Mouse (Mus musculus): ENCODE measurements around the gene Plxna4. TPM values are rescaled to one million over a fixed set of nuclear protein-coding genes. Genes with fewer than 3 reads are reported as not detected.

Plxna4 gene
- total RNA-seq, 1 experiment, result 0.98 TPM

DNA sequence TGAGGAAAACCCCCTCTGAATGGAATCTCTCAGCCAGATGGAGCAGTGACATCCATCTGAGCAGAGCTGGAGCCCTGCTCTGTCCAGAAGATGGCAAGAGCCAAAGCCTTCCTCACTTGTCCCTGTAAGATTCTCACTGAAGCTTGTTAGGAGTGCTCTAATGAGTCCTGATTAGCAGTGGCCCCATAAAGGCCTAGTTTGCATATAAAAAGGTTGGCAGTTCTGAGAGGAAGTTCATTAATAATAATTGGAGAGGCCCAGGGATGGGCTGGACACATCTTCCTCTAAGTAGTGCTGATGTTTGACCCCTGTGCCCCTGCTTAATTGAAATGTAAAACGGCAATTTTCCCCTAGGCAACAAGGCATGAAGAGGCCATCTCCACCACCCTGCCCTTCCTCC is 361.4 kb downstream of the Plxna4 start:
- Histone ChIP-seq H3K9ac (ENCODE audit: insufficient read depth, low read depth, low read length, poor library complexity, severe bottlenecking) (no peak overlapping the region), H3K27ac (ENCODE audit: insufficient read depth, low read depth, low read length, poor library complexity, severe bottlenecking) (no peak overlapping the region), H3K36me3 (ENCODE audit: control insufficient read depth, insufficient read depth, low read length, poor library complexity, severe bottlenecking) (no peaks in the 10 kb centered on the region), H3K4me3 (ENCODE audit: insufficient read depth in 1 of 2, low read depth in 1 of 2, low read length in 2 of 2, poor library complexity in 1 of 2, severe bottlenecking in 1 of 2) (no peak overlapping the region), H3K9me3 (ENCODE audit: control insufficient read depth, insufficient read depth, low read depth, low read length) (no peaks in the 10 kb centered on the region), H3K4me1 (ENCODE audit: control insufficient read depth in 2 of 2, insufficient read depth in 2 of 2, low read length in 2 of 2, poor library complexity in 1 of 2) (peaks cover 0 to 2% of the 10 kb centered on the region in 2 experiments; a peak in 2 of 4 replicates)
- TF ChIP-seq ZNF384 (IDR thresholded peaks at IDR 0.05; ENCODE audit: low read depth, low read length) (no peak), HCFC1 (IDR thresholded peaks at IDR 0.05; ENCODE audit: borderline replicate concordance, insufficient read depth, low read length) (no peak), ZC3H11A (IDR thresholded peaks at IDR 0.05; ENCODE audit: borderline replicate concordance, low read depth, low read length) (no peak), CHD2 (IDR thresholded peaks at IDR 0.05; ENCODE audit: low read depth, low read length) (no peak), MAFK (IDR thresholded peaks at IDR 0.05; ENCODE audit: insufficient read depth, low read depth, low read length) (no peak)
- no peak for DNase-seq (ENCODE audit: low read depth, low spot score)
- in situ Hi-C loops (cut with MboI; ENCODE audit: low sequenced_read_pairs in 2 of 2, unreplicated experiment in 2 of 2), result no loop called here

DNA sequence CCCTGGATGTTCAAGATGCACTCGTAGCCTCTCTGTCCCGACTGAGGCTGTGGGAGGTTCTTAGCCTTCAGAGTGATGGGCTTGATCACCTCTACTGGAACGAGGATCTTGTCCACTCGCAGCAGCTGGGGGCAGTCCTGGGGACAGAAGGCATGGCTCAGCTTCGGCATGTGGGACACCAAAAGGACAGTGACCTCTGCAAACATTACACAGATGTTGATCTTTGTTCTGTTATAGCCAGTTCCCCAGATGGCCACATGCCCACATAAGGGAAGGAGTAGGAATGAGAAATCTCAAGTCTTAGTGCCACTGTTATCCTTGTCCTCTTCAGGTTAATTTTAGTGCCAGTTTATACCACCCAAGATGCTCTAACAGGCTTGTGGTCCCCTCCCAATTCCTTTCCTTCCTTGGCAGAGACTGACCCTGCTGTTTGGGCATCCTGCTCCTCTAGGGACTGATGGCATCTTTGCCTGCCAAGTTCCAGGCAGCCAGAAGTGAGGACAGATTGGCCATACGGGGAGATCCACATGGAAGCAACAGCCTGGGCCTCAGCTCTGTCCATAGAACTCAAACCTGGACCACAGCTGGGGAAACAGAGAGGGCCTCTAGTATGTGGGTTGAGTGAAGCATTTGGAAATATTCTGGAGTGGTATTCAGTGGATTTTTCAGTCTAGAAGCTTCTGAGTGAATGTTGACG is 363.8 kb downstream of the Plxna4 start:
- H3K4me1 ChIP-seq (ENCODE audit: control insufficient read depth in 2 of 2, insufficient read depth in 2 of 2, low read length in 2 of 2, poor library complexity in 1 of 2), result peaks cover 0 to 2% of the 10 kb centered on the region in 2 experiments; a peak in 2 of 4 replicates
- TF ChIP-seq CHD2 (IDR thresholded peaks at IDR 0.05; ENCODE audit: low read depth, low read length) (no peak), MAFK (IDR thresholded peaks at IDR 0.05; ENCODE audit: insufficient read depth, low read depth, low read length) (no peak), ZNF384 (IDR thresholded peaks at IDR 0.05; ENCODE audit: low read depth, low read length) (no peak), ZC3H11A (IDR thresholded peaks at IDR 0.05; ENCODE audit: borderline replicate concordance, low read depth, low read length) (no peak), HCFC1 (IDR thresholded peaks at IDR 0.05; ENCODE audit: borderline replicate concordance, insufficient read depth, low read length) (no peak)
- H3K9ac ChIP-seq (ENCODE audit: insufficient read depth, low read depth, low read length, poor library complexity, severe bottlenecking), result no peak overlapping the region
- no peaks in the 10 kb centered on the region for H3K9me3 ChIP-seq (ENCODE audit: control insufficient read depth, insufficient read depth, low read depth, low read length)
- H3K27ac ChIP-seq (ENCODE audit: insufficient read depth, low read depth, low read length, poor library complexity, severe bottlenecking), result no peak overlapping the region
- no peak for DNase-seq (ENCODE audit: low read depth, low spot score)
- in situ Hi-C loops (cut with MboI; ENCODE audit: low sequenced_read_pairs in 2 of 2, unreplicated experiment in 2 of 2), result no loop called here
- H3K36me3 ChIP-seq (ENCODE audit: control insufficient read depth, insufficient read depth, low read length, poor library complexity, severe bottlenecking), result no peaks in the 10 kb centered on the region
- no peak overlapping the region for H3K4me3 ChIP-seq (ENCODE audit: insufficient read depth in 1 of 2, low read depth in 1 of 2, low read length in 2 of 2, poor library complexity in 1 of 2, severe bottlenecking in 1 of 2)

DNA sequence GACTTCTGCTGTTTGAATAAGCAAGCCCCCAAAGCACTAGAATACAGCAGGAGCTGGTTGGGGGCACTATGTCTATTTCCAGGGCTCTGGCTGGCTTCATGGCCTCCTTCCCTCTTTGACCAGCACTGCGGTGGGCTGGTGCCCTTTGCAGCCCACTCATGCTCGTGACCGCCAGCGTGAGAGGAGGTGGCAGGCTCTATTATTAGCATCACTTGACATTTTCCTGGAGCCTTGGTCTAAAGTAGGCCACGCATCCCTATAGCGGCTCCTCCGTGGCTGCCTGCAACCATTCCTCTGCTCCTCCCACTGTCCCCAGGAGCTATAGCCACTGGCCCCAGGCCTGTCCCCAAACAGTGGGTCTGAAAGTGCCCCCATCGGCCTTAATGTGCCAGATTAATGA is 367.2 kb downstream of the Plxna4 start:
- H3K9ac ChIP-seq (ENCODE audit: insufficient read depth, low read depth, low read length, poor library complexity, severe bottlenecking), result no peak overlapping the region
- no peaks in the 10 kb centered on the region for H3K9me3 ChIP-seq (ENCODE audit: control insufficient read depth, insufficient read depth, low read depth, low read length)
- in situ Hi-C loops (cut with MboI; ENCODE audit: low sequenced_read_pairs in 2 of 2, unreplicated experiment in 2 of 2), result no loop called here
- DNase-seq (ENCODE audit: low read depth, low spot score), result no peak
- no peak overlapping the region for H3K27ac ChIP-seq (ENCODE audit: insufficient read depth, low read depth, low read length, poor library complexity, severe bottlenecking)
- no peak for TF ChIP-seq MAFK (IDR thresholded peaks at IDR 0.05; ENCODE audit: insufficient read depth, low read depth, low read length)
- TF ChIP-seq HCFC1 (IDR thresholded peaks at IDR 0.05; ENCODE audit: borderline replicate concordance, insufficient read depth, low read length), result no peak
- TF ChIP-seq ZNF384 (IDR thresholded peaks at IDR 0.05; ENCODE audit: low read depth, low read length), result no peak
- TF ChIP-seq ZC3H11A (IDR thresholded peaks at IDR 0.05; ENCODE audit: borderline replicate concordance, low read depth, low read length), result no peak
- no peak for TF ChIP-seq CHD2 (IDR thresholded peaks at IDR 0.05; ENCODE audit: low read depth, low read length)
- no peaks in the 10 kb centered on the region for H3K4me1 ChIP-seq (ENCODE audit: control insufficient read depth in 2 of 2, insufficient read depth in 2 of 2, low read length in 2 of 2, poor library complexity in 1 of 2)
- H3K4me3 ChIP-seq (ENCODE audit: insufficient read depth in 1 of 2, low read depth in 1 of 2, low read length in 2 of 2, poor library complexity in 1 of 2, severe bottlenecking in 1 of 2), result no peak overlapping the region
- H3K36me3 ChIP-seq (ENCODE audit: control insufficient read depth, insufficient read depth, low read length, poor library complexity, severe bottlenecking), result no peaks in the 10 kb centered on the region

DNA sequence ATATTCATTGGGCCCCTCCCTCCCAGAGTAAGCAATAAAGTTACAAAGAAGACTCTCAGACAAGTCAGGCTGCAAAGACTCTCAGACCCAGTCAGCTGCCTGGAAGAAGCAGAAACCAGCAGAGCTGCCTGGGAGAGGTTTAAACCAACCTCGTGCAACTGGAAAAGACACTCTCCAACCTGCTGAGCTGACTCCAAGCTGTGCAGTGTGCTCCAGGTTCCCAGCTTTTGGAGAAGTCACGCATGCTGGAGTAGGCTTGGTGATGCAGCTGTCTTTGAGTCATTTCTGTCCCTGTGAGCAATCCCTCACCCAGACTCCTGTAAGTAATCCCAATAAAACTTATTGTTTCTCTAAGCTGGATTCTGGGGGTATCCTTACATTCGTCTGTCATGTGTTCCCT is 369.4 kb downstream of the Plxna4 start:
- no peak overlapping the region for H3K9ac ChIP-seq (ENCODE audit: insufficient read depth, low read depth, low read length, poor library complexity, severe bottlenecking)
- TF ChIP-seq MAFK (IDR thresholded peaks at IDR 0.05; ENCODE audit: insufficient read depth, low read depth, low read length) (no peak), HCFC1 (IDR thresholded peaks at IDR 0.05; ENCODE audit: borderline replicate concordance, insufficient read depth, low read length) (no peak), ZNF384 (IDR thresholded peaks at IDR 0.05; ENCODE audit: low read depth, low read length) (no peak), CHD2 (IDR thresholded peaks at IDR 0.05; ENCODE audit: low read depth, low read length) (no peak)
- DNase-seq (ENCODE audit: low read depth, low spot score), result no peak
- H3K4me3 ChIP-seq (ENCODE audit: insufficient read depth in 1 of 2, low read depth in 1 of 2, low read length in 2 of 2, poor library complexity in 1 of 2, severe bottlenecking in 1 of 2), result no peak overlapping the region
- in situ Hi-C loops (cut with MboI; ENCODE audit: low sequenced_read_pairs in 2 of 2, unreplicated experiment in 2 of 2), result no loop called here
- H3K9me3 ChIP-seq (ENCODE audit: control insufficient read depth, insufficient read depth, low read depth, low read length), result no peaks in the 10 kb centered on the region
- no peak overlapping the region for H3K27ac ChIP-seq (ENCODE audit: insufficient read depth, low read depth, low read length, poor library complexity, severe bottlenecking)
- H3K36me3 ChIP-seq (ENCODE audit: control insufficient read depth, insufficient read depth, low read length, poor library complexity, severe bottlenecking), result no peaks in the 10 kb centered on the region
- H3K4me1 ChIP-seq (ENCODE audit: control insufficient read depth in 2 of 2, insufficient read depth in 2 of 2, low read length in 2 of 2, poor library complexity in 1 of 2), result peaks cover 0 to 3% of the 10 kb centered on the region in 2 experiments; a peak in 1 of 4 replicates

Data from ES-E14 (cell line).